Mouse (Mus musculus) stomach, postnatal 0 days (tissue): ENCODE results near the gene Gm10226.

Experiments used
- CTCF ChIP-seq: IDR thresholded peaks from 2 replicates; pipeline ENCODE4 v1.5.1; 2016; ENCODE audit warnings: antibody characterized with exemption, low read depth, mild to moderate bottlenecking, moderate library complexity
- EP300 ChIP-seq: optimal IDR thresholded peaks from 2 replicates; pipeline ENCODE3; 2016; ENCODE audit warnings: antibody characterized with exemption

DNA sequence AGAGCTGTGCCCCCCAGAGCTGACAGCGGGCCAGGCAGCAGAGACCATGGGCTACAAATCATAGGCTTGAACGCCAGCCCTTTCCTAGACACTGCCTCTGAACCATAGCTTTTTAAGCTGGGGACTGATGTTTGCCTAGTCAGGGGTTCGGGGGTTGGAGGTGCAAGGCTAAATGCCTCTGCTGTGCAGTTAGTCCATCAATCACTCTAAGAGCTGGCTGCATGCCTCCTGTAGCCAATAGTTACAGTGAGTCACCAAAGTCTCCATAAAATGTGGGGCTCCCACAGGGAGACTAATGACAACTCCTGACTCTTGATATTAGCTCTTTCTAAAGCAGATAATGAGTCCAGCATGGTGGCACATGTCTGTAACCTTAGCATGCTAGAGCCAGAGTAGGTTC is 42.9 kb upstream of the Gm10226 start:
- TF ChIP-seq CTCF (no peak), EP300 (no peak)
